Mouse (Mus musculus): ENCODE results near the gene Rdh1. TPM values are rescaled to one million over a fixed set of nuclear protein-coding genes. Genes with fewer than 3 reads are reported as not detected.
"Not testable (repeated sequence)": the region's sequence is repeated elsewhere in the genome, so short reads cannot be mapped to it uniquely, and the experiment has no call there.

Gene Rdh1
- polyA plus RNA-seq, 1 experiment: 0.01 TPM

DNA sequence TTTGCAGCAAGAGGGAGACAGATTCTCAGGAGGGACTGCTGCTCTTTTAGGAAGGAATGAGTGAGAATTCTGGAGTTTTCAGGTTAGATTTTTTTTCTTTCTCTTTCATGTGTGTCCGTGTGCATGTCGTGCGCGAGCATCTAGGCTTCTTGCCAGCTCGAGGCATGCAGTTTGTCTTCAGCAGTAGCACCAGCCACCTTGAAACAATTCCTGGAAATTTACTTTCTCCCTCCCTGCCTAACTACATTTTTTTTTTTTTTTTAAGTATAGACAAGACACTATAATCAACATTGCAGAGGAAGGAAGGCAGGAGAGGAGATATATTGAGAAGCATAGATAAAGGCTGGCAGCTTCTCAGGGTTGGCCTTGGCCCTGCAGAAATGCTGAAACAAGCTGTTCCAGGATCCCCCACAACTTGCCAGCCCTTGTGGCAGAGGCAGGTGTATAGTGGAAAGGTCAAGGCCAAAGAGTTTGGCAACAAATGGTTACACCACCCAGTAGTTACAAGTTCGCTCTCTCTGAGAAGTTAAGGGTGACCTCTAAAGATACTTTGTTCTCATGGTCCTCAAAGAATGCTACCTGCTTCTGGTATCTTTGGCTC is 4.9 kb upstream of the Rdh1 start:
- TF ChIP-seq USF1 (IDR thresholded peaks at IDR 0.05; ENCODE audit: low read depth) (no peak), POLR2AphosphoS2 (IDR thresholded peaks at IDR 0.05; ENCODE audit: insufficient read length, low read depth) (no peak), MAX (IDR thresholded peaks at IDR 0.05; ENCODE audit: low read depth) (no peak), POLR2A (IDR thresholded peaks at IDR 0.05; ENCODE audit: insufficient read length, low read depth) (no peak), TCF3 (IDR thresholded peaks at IDR 0.05; ENCODE audit: insufficient read length, low read depth) (no peak), MYOG (IDR thresholded peaks at IDR 0.05; ENCODE audit: control insufficient read depth in 1 of 3, insufficient read depth in 1 of 3, insufficient read length in 2 of 3, low read depth in 2 of 3) (no peak), E2F4 (IDR thresholded peaks at IDR 0.05; ENCODE audit: insufficient read depth) (no peak), TCF12 (IDR thresholded peaks at IDR 0.05; ENCODE audit: insufficient read depth, poor library complexity, severe bottlenecking) (no peak), CEBPB (IDR thresholded peaks at IDR 0.05; ENCODE audit: insufficient read depth, poor library complexity, severe bottlenecking) (no peak), SRF (IDR thresholded peaks at IDR 0.05; ENCODE audit: control insufficient read depth, insufficient read length, low read depth) (no peak), REST (IDR thresholded peaks at IDR 0.05; ENCODE audit: insufficient read depth, insufficient read length) (no peak), MYOD1 (IDR thresholded peaks at IDR 0.05; ENCODE audit: control insufficient read depth in 1 of 3, insufficient read length in 2 of 3, low read depth in 2 of 3) (no peak)
- H3K79me2 ChIP-seq (ENCODE audit: control insufficient read depth, insufficient read depth): no peaks in the 10 kb centered on the region
- no peaks in the 10 kb centered on the region for H3K27me3 ChIP-seq (ENCODE audit: control insufficient read depth, insufficient read depth, insufficient read length)
- no peaks in the 10 kb centered on the region for H3K36me3 ChIP-seq (ENCODE audit: control insufficient read depth, insufficient read depth)
- H3K4me2 ChIP-seq (ENCODE audit: low read depth): no peak overlapping the region
- H3ac ChIP-seq (ENCODE audit: control insufficient read depth, insufficient read length): no peak overlapping the region
- H3K4me3 ChIP-seq: no peak overlapping the region

GRCm38 (mm10) chr10:127755246-127755645 is 4.3 kb upstream of the Rdh1 start:
- no peaks in the 10 kb centered on the region for H3K79me2 ChIP-seq (ENCODE audit: control insufficient read depth, insufficient read depth)
- no peak for TF ChIP-seq POLR2A (IDR thresholded peaks at IDR 0.05; ENCODE audit: insufficient read length, low read depth)
- no peak for TF ChIP-seq CEBPB (IDR thresholded peaks at IDR 0.05; ENCODE audit: insufficient read depth, poor library complexity, severe bottlenecking)
- no peak for TF ChIP-seq MAX (IDR thresholded peaks at IDR 0.05; ENCODE audit: low read depth)
- TF ChIP-seq SRF (IDR thresholded peaks at IDR 0.05; ENCODE audit: control insufficient read depth, insufficient read length, low read depth): no peak
- TF ChIP-seq MYOG (IDR thresholded peaks at IDR 0.05; ENCODE audit: control insufficient read depth in 1 of 3, insufficient read depth in 1 of 3, insufficient read length in 2 of 3, low read depth in 2 of 3): no peak
- TF ChIP-seq E2F4 (IDR thresholded peaks at IDR 0.05; ENCODE audit: insufficient read depth): no peak
- TF ChIP-seq POLR2AphosphoS2 (IDR thresholded peaks at IDR 0.05; ENCODE audit: insufficient read length, low read depth): no peak
- no peak for TF ChIP-seq REST (IDR thresholded peaks at IDR 0.05; ENCODE audit: insufficient read depth, insufficient read length)
- no peak for TF ChIP-seq TCF12 (IDR thresholded peaks at IDR 0.05; ENCODE audit: insufficient read depth, poor library complexity, severe bottlenecking)
- no peak for TF ChIP-seq TCF3 (IDR thresholded peaks at IDR 0.05; ENCODE audit: insufficient read length, low read depth)
- H3K4me3 ChIP-seq: no peak overlapping the region
- no peaks in the 10 kb centered on the region for H3K27me3 ChIP-seq (ENCODE audit: control insufficient read depth, insufficient read depth, insufficient read length)
- no peak overlapping the region for H3K4me2 ChIP-seq (ENCODE audit: low read depth)
- no peaks in the 10 kb centered on the region for H3K36me3 ChIP-seq (ENCODE audit: control insufficient read depth, insufficient read depth)
- no peak overlapping the region for H3ac ChIP-seq (ENCODE audit: control insufficient read depth, insufficient read length)

DNA sequence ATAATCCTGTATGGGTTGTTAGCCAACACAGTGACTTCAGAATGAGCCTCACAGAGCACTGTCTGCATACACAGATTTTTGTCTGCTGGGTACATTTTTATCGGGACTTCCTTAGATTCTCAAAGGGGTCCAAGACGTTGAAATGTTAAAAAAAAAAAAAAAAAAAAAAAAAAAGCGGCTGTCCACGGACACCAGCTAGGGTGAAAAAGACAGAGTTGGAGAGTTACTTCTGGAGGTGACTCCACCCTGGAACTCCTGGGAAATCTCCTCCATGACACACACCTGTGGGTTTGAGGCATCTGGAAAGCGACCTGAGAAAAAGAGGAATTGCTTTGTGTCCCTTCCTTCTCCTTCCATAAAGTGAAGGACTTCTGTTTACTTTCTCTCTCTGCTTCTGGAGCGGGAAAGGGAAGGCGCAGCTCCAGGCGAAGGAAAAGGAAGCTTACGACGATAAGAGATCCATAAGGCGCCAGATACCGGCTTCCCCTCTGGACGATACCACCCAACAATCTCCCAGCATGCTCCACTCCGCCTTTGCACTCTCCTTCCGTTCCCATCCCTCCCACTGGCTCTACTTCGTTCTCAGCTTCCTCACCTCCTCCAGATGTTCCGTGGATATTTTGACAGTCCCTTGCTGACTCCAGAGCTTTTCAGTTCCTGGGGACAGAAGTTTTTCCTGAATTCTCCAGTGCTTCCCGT is 3.6 kb upstream of the Rdh1 start:
- TF ChIP-seq POLR2AphosphoS2 (IDR thresholded peaks at IDR 0.05; ENCODE audit: insufficient read length, low read depth): no peak
- no peaks in the 10 kb centered on the region for H3K27me3 ChIP-seq (ENCODE audit: control insufficient read depth, insufficient read depth, insufficient read length)
- no peak overlapping the region for H3ac ChIP-seq (ENCODE audit: control insufficient read depth, insufficient read length)
- H3K36me3 ChIP-seq (ENCODE audit: control insufficient read depth, insufficient read depth): no peaks in the 10 kb centered on the region
- H3K4me2 ChIP-seq (ENCODE audit: low read depth): no peak overlapping the region
- no peak overlapping the region for H3K4me3 ChIP-seq
- no peaks in the 10 kb centered on the region for H3K79me2 ChIP-seq (ENCODE audit: control insufficient read depth, insufficient read depth)

DNA sequence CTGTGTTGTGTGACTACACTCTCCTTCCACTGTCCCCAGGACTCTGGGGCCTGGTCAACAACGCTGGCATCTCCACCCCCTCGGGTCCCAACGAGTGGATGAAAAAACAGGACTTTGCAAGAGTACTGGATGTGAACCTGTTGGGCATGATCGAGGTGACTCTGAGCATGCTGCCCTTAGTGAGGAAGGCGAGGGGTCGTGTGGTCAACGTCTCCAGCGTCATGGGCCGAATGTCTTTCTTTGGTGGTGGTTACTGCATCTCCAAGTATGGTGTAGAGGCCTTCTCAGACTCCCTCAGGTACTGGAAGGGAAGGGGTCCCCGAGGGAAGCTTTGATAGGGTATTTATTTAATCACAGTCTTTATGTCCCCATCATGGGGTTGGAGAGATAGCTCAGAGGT is 3.4 kb downstream of the Rdh1 start:
- H3K4me3 ChIP-seq; H3K79me2 ChIP-seq (ENCODE audit: control insufficient read depth, insufficient read depth); H3K36me3 ChIP-seq (ENCODE audit: control insufficient read depth, insufficient read depth); H3ac ChIP-seq (ENCODE audit: control insufficient read depth, insufficient read length); H3K4me2 ChIP-seq (ENCODE audit: low read depth): not testable (repeated sequence)
- peaks cover 12% of the 10 kb centered on the region for H3K27me3 ChIP-seq (ENCODE audit: control insufficient read depth, insufficient read depth, insufficient read length)

DNA sequence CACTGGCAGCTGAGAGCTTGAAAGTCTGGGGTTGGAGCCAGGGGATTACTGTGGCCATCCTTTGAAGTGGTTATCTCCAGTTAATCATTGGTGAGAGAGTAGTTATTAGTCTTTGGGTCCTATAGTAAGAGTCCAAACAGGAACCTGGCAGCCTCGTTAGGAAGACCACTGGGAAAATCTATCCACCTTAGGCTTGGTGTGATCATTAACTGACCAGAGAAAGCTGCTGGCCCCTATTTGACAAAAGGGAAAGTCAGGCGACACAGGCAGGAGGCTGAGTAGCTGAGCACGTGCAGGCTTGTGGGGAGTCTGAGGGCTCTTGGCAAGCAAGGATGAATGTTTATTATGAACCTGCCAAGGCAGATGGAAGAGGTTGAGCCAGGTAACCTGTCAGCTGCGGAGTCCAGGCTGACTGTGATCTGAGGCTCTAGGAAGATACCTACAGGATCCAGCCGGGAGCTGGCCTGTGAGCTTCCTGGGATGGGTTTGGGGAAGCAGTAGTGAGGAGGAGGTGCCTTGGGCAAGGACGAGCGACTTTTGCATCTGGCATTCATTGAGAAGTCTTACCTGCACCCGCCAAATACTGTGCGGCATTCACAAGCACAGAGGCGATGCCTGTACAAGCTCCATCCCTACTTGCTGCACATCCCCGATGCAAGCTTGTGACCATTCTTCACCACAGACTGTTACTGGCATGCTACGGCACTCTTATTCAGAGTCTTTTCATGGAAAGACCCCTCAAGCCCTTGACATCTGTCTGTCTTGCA is 4.6 kb downstream of the Rdh1 start:
- Histone ChIP-seq H3K79me2 (ENCODE audit: control insufficient read depth, insufficient read depth) (no peaks in the 10 kb centered on the region), H3K36me3 (ENCODE audit: control insufficient read depth, insufficient read depth) (no peaks in the 10 kb centered on the region), H3K4me2 (ENCODE audit: low read depth) (no peak overlapping the region), H3ac (ENCODE audit: control insufficient read depth, insufficient read length) (no peak overlapping the region), H3K4me3 (no peak overlapping the region), H3K27me3 (ENCODE audit: control insufficient read depth, insufficient read depth, insufficient read length) (peaks cover 12% of the 10 kb centered on the region)
- TF ChIP-seq USF1 (IDR thresholded peaks at IDR 0.05; ENCODE audit: low read depth) (no peak), MYOG (IDR thresholded peaks at IDR 0.05; ENCODE audit: control insufficient read depth in 1 of 3, insufficient read depth in 1 of 3, insufficient read length in 2 of 3, low read depth in 2 of 3) (no peak), TCF3 (IDR thresholded peaks at IDR 0.05; ENCODE audit: insufficient read length, low read depth) (no peak), SRF (IDR thresholded peaks at IDR 0.05; ENCODE audit: control insufficient read depth, insufficient read length, low read depth) (no peak), TCF12 (IDR thresholded peaks at IDR 0.05; ENCODE audit: insufficient read depth, poor library complexity, severe bottlenecking) (no peak), MAX (IDR thresholded peaks at IDR 0.05; ENCODE audit: low read depth) (no peak), MYOD1 (IDR thresholded peaks at IDR 0.05; ENCODE audit: control insufficient read depth in 1 of 3, insufficient read length in 2 of 3, low read depth in 2 of 3) (no peak), CEBPB (IDR thresholded peaks at IDR 0.05; ENCODE audit: insufficient read depth, poor library complexity, severe bottlenecking) (no peak), REST (IDR thresholded peaks at IDR 0.05; ENCODE audit: insufficient read depth, insufficient read length) (no peak), POLR2A (IDR thresholded peaks at IDR 0.05; ENCODE audit: insufficient read length, low read depth) (no peak), E2F4 (IDR thresholded peaks at IDR 0.05; ENCODE audit: insufficient read depth) (no peak), POLR2AphosphoS2 (IDR thresholded peaks at IDR 0.05; ENCODE audit: insufficient read length, low read depth) (no peak)

Data from myocyte (in vitro differentiated cells).